Mouse (Mus musculus) inflammation-experienced regulatory T-cells (primary cell): ENCODE measurements around the gene Zmym5. TPM values are rescaled to one million over a fixed set of nuclear protein-coding genes. Genes with fewer than 3 reads are reported as not detected.

ENCODE experiments used
- polyA plus RNA-seq, 2 experiments: library from polyadenylated mRNA; unstranded; fragments of 100-300 nt; shearing (Covaris generic); gene quantifications; one replicate each; pipeline ENCODE4 v1.2.1; 2017

The Zmym5 gene
- polyA plus RNA-seq: 10 to 100 TPM; 43.1 to 52.4 TPM

DNA sequence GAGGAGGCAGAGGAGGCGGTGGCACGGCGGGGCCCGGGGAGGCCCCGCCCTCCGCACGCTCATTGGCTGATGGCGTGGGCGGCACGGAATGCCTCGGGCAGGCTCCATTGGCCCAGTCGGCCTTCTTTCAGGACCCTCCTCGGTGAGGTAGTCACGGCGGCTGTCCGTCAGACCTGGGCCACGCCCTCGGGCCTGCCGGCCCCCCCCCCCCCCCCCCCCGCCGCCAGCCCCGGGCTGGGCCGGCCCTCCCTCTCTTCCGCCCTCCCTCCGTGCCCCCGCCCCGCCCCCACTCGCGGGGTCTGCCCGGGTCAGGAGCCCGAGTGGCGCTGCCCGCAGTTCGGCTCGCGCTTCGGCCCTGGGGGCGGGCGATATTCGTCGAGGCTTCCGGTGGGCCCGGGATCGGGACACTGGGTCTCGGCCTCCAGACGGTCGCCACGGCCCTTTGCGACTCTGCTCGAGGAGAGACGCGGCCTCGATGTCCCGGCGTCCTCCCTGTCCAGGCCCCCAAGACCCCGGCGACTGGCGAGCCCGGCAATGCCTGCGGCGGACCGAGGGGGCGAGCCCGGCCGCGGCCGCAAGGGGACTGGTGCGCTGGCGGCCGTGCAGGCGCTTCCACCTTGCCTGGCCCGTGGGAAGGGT lies at the start of gene Zmym5:
Zmym5 (minus strand) TSS at position 16 of the 639 bp plus-strand sequence.

DNA sequence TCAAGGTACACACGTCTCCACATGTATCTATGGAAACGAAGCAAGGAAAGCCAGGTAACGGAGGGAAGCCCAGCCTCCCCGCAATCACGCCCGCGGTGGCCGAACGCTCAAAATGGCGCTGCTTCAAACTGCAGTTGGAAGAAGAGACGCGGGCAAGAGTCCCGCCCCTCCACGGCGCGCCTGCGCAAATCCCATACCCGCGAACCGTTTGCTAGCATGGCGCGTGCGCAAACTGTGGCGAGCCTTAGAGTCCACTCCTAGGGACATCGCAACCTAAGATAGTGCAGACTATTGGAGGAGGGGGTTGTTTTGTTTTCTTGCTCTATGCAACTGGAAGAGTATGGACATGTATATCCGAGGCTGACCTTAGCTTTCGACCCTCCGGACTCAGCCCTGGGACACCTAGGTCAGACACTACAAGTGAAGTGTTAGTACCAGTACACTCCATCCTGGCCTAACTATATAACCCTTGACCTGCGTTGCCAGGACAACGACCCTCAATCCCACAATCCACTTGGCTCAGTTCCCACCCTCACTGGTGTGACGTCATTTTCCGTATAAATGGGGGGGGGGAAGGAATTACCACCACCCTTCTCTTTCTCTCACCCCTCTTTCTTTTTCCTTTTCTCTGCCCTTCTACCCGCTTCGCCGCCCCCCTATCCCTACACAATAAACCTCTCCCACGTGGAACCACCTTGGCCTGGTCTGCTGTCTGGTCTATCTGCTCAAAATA lies 33.1 kb downstream of the Zmym5 start, which contains the start of gene Pspc1:
Pspc1 (minus strand) TSS at position 117 of the 733 bp plus-strand sequence.

Other genes with a start within 250 kb of the Zmym5 start
- gene Cenpj, start 236.3 kb downstream of the Zmym5 start, polyA plus RNA-seq: 1 to 10 TPM; 5.5 to 8.0 TPM
- gene Parp4, start 236.1 kb downstream of the Zmym5 start, polyA plus RNA-seq: 10 to 100 TPM; 16.6 to 21.0 TPM
- gene Mphosph8, start 143.5 kb downstream of the Zmym5 start, polyA plus RNA-seq: 10 to 100 TPM; 57.0 to 57.7 TPM
- 10 to 100 TPM; 42.8 to 54.4 TPM for gene Pspc1, start 33.4 kb downstream of the Zmym5 start, polyA plus RNA-seq
- 10 to 100 TPM; 64.9 to 74.3 TPM for gene Zmym2, start 74.9 kb upstream of the Zmym5 start, polyA plus RNA-seq
- gene Gja3, start 246.4 kb upstream of the Zmym5 start, polyA plus RNA-seq: 1 to 10 TPM in 1 of 2 experiments, not detected in 1; 2.3 TPM